8 mouse cellular contexts compared by ENCODE assay signal in genomic region chr7:114415336-114416020, GRCm38 (mm10). TPM values are rescaled to one million over a fixed set of nuclear protein-coding genes. Genes with fewer than 3 reads are reported as not detected.
DNase-seq lines count a peak whose midpoint lies in the region; ATAC-seq and TF ChIP-seq lines count a peak whose summit lies in the region.

No protein-coding gene starts in this region.

- H3K27ac ChIP-seq in embryonic fibroblast, embryonic 13.5 days (ENCODE audit: insufficient read depth, low read length) = no peak overlapping the region
- peak overlapping the region; percentile 68 for H3K27ac ChIP-seq in lung, postnatal 0 days (ENCODE audit: low read length)

- no peak for TF ChIP-seq CTCF in embryonic fibroblast, embryonic 13.5 days (IDR thresholded peaks at IDR 0.05; ENCODE audit: borderline replicate concordance, insufficient read depth, low read length)
- no peak for TF ChIP-seq CTCF in lung, postnatal 0 days (IDR thresholded peaks at IDR 0.05)

- no peaks in the 10 kb centered on the region for H3K4me1 ChIP-seq in embryonic fibroblast, embryonic 13.5 days (ENCODE audit: control insufficient read depth, insufficient read depth, low read length)
- no peaks in the 10 kb centered on the region; the same call in 1 of the 2 replicates for H3K4me1 ChIP-seq in lung, postnatal 0 days (ENCODE audit: insufficient read depth, low read depth, low read length)

- H3K9me3 ChIP-seq in lung, postnatal 0 days (ENCODE audit: low read length) = no peaks in the 10 kb centered on the region

- H3K9ac ChIP-seq in lung, postnatal 0 days (replicated peaks; ENCODE audit: low read depth) = peak overlapping the region; percentile 58

- H3K36me3 ChIP-seq in lung, postnatal 0 days (ENCODE audit: insufficient read depth, low read length) = no peaks in the 10 kb centered on the region

- no peak for TF ChIP-seq POLR2A in embryonic fibroblast, embryonic 13.5 days (IDR thresholded peaks at IDR 0.05; ENCODE audit: low read depth, low read length)

- H3K4me3 ChIP-seq in embryonic fibroblast, embryonic 13.5 days (ENCODE audit: insufficient read depth, low read length) = peak overlapping the region; percentile 61
- H3K4me3 ChIP-seq in lung, postnatal 0 days (ENCODE audit: low read depth, low read length) = peak overlapping the region; percentile 79

- WGBS in lung, postnatal 0 days = 3% methylated on average over 44 of the region's 103 CpGs

- peak; percentile 70 for ATAC-seq in lung, postnatal 0 days

- DNase-seq in CD4-positive helper T cell, adult 2 months (ENCODE audit: low read depth, low spot score) = peak; percentile 71
- DNase-seq in adrenal gland, postnatal 25 days = peak; percentile 39
- peak; percentile 56 to 62 for DNase-seq in heart, postnatal 10 days
- DNase-seq in layer of hippocampus, adult 9-11 months = peak; percentile 34
- peak; percentile 46 for DNase-seq in lung, postnatal 0 days (ENCODE audit: low spot score)
- DNase-seq in retina, postnatal 7 days (ENCODE audit: low read depth, low spot score) = peak; percentile 28
- peak; percentile 61 for DNase-seq in urinary bladder, adult 2 months (ENCODE audit: low spot score)

- TF ChIP-seq EP300 in lung, postnatal 0 days (IDR thresholded peaks at IDR 0.05) = no peak

- H3K4me2 ChIP-seq in lung, postnatal 0 days (replicated peaks; ENCODE audit: low read depth, low read length) = peak overlapping the region; percentile 100

- no peaks in the 10 kb centered on the region for H3K27me3 ChIP-seq in lung, postnatal 0 days (replicated peaks; ENCODE audit: insufficient read depth, low read length)

- intact Hi-C loops in heart, postnatal 10 days (cut with DNase I) = loop anchor here (2.0 kb wide), 1 partner anchor 139 kb away; the partner anchor contains the start of gene Psma1

RNA-seq across cellular contexts. Expression of gene Pde3b, which starts 0.4 kb away (rescaled TPM):
- 22.9 and 33.1 TPM in 2 replicates for total RNA-seq in adrenal gland, postnatal 25 days (2021)
- polyA plus RNA-seq in embryonic fibroblast, embryonic 13.5 days (2011; ENCODE audit: insufficient read length, low read depth, missing spikeins) = 10.3 and 14.7 TPM in 2 replicates
- total RNA-seq in heart, postnatal 10 days (2021) = 10 to 100 TPM in 1 of 2 experiments, 1 to 10 TPM in 1; 9.1 to 13.9 TPM
- polyA plus RNA-seq in lung, postnatal 0 days (2015; fragmentation: Nextera tagmentation; extraction: Ambion mirVana) = 2.7 and 3.0 TPM in 2 replicates
- 18.2 and 20.7 TPM in 2 replicates for polyA plus RNA-seq in urinary bladder, adult 2 months (2012; rRNA removed)
